Mouse (Mus musculus) embryonic facial prominence, embryonic 14.5 days (tissue): ENCODE measurements at regions not wholly inside any gene's neighbourhood (a gene's known extent, or its start where the extent isn't known, plus 50 kb on each side); places are given as distances from the start of the nearest gene placed in this dataset.
A peak's percentile ranks its signal among the peaks of the same experiment; 100 is the strongest.

Source experiments
- ATAC-seq: fragments of 200-750 bp; cut with Nextera tagmentation; 2 replicates; pipeline ENCODE4 v1.8.0; 2017; ENCODE audit warnings: low read depth, moderate number of reproducible peaks, moderate TSS enrichment
- DNase-seq: peaks from one replicate; pipeline ENCODE4 v3.0.0-alpha.2; 2015; ENCODE audit warnings: low spot score
- H3K27ac ChIP-seq: fragments of 300-500 bp; sonication (generic); replicated peaks from 2 replicates; pipeline ENCODE4 v1.5.1; 2014; ENCODE audit warnings: low read depth, mild to moderate bottlenecking, low read length, moderate library complexity
- H3K27me3 ChIP-seq: fragments of 300-500 bp; sonication (generic); replicated peaks from 2 replicates; pipeline ENCODE4 v1.6.1; 2014; ENCODE audit warnings: low read length; ENCODE audit not compliant: control insufficient read depth, insufficient read depth
- H3K36me3 ChIP-seq: fragments of 300-500 bp; sonication (generic); 2 replicates; pipeline ENCODE4 v1.6.1; 2014; ENCODE audit warnings: low read length, mixed read lengths; ENCODE audit not compliant: control insufficient read depth, insufficient read depth
- H3K4me1 ChIP-seq: fragments of 300-500 bp; sonication (generic); 2 replicates; pipeline ENCODE4 v1.6.1; 2014; ENCODE audit warnings: antibody characterized with exemption, low read length; ENCODE audit not compliant: control insufficient read depth, insufficient read depth
- H3K4me2 ChIP-seq: fragments of 300-500 bp; sonication (generic); 2 replicates; pipeline ENCODE4 v1.6.1; 2014; ENCODE audit warnings: low read depth, mild to moderate bottlenecking, low read length, moderate library complexity, mixed read lengths
- H3K4me3 ChIP-seq: fragments of 300-500 bp; sonication (generic); 2 replicates; pipeline ENCODE4 v1.5.1; 2014; ENCODE audit warnings: low read depth, mild to moderate bottlenecking, low read length
- H3K9ac ChIP-seq: fragments of 300-500 bp; sonication (generic); 2 replicates; pipeline ENCODE4 v1.6.1; 2014; ENCODE audit warnings: low read depth, mild to moderate bottlenecking, low read length, moderate library complexity, mixed read lengths
- H3K9me3 ChIP-seq: fragments of 300-500 bp; sonication (generic); 2 replicates; pipeline ENCODE4 v1.6.1; 2016; ENCODE audit warnings: low read length; ENCODE audit not compliant: control insufficient read depth
- WGBS: fragments of 180-500 bp; shearing (Covaris S2); extraction: QIAGEN DNeasy Blood & Tissue Kit; methylation state at CpG from one replicate; pipeline ENCODE4 v1.1.7; 2014; 5-methylcytosine and 5-hydroxymethylcytosine counted together

DNA sequence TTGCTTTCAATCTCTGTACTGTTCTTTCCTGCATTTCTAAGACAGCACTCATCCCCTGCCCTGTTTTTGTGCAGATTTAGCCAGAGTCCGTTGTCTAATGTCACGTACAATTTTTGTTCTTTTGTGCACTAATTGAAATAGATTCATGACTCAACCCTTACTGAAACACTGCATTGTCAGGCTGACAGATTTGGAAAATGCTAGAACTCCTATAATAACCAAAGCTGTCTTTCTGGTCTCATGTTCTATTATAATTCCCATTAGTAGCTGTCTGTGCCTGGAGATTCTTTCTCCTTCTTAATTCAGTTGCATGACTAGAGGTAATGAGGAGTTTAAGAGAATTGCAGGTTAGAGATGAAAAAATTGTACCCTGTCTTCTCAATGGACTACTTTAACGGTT, 158.6 kb downstream of the Edn1 start:
- no peak overlapping the region for H3K9ac ChIP-seq
- H3K27me3 ChIP-seq: no peaks in the 10 kb centered on the region
- DNase-seq: no peak
- no peaks in the 10 kb centered on the region for H3K36me3 ChIP-seq
- H3K4me1 ChIP-seq: no peaks in the 10 kb centered on the region
- no peak overlapping the region for H3K4me2 ChIP-seq
- no peaks in the 10 kb centered on the region for H3K9me3 ChIP-seq
- no peak for ATAC-seq
- H3K4me3 ChIP-seq: no peak overlapping the region
- 69% methylated on average over 3 of the region's 3 CpGs for WGBS
- H3K27ac ChIP-seq: no peak overlapping the region

DNA sequence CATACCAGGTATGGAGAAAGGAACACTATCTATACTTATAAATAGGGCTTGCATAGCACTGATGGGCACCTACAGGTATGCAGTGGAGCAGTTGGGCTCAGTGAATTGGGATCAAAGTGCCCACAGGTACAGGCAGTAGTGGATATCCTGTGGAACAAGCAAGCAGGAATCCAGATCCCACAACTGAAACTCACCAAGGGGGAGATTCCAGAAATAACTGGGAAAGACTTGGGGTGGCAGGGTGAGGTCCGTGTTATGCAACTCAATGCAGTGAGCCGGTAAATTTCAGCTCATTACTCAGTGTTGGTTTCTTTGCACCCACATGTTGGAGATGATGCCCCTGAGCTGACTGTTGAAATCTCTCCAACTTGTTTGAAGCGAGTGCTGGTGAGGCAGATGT, 177.5 kb downstream of the Edn1 start:
- Histone ChIP-seq H3K4me3 (no peak overlapping the region), H3K9ac (no peak overlapping the region), H3K4me2 (no peak overlapping the region), H3K9me3 (no peaks in the 10 kb centered on the region), H3K4me1 (no peaks in the 10 kb centered on the region), H3K27me3 (no peaks in the 10 kb centered on the region), H3K36me3 (no peaks in the 10 kb centered on the region), H3K27ac (no peak overlapping the region)
- 85% methylated on average over 3 of the region's 3 CpGs for WGBS
- ATAC-seq: no peak
- DNase-seq: no peak

DNA sequence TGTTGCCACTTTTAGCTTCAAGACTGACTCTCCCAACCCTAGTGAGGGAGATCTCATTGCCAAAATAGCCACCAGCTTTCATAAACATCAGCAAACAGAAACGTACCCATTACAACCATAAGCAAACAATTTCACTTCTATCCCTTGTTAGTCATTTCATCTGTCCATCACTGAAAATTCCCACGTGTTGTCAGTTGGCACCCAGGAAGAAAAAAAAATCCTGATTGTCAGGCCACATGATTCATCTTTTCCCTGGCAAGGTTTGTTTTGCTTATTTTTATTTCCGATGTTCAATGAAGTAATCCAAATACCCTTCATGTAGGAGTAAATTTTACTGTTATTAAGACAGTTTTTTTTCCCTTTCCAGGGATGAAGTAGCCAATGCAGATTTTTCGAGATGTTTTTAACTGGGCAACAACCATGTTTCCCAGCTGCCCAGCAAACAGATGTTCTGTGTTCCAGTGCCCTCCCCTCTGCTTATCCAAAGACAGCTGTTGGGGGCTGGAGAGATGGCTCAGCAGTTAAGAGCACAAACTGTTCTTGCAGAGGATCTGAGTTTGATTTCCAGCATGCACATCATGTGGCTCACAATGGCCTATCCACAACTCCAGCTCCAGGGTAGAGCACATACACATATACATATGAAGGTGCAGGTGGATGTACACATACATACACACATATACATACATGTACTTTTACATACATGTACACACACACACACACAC, 189.3 kb upstream of the Phactr1 start:
- DNase-seq: peak; percentile 17
- H3K4me2 ChIP-seq: no peak overlapping the region
- no peak overlapping the region for H3K9ac ChIP-seq
- H3K36me3 ChIP-seq: no peaks in the 10 kb centered on the region
- no peaks in the 10 kb centered on the region for H3K27me3 ChIP-seq
- no peaks in the 10 kb centered on the region for H3K4me1 ChIP-seq
- no peak overlapping the region for H3K27ac ChIP-seq
- 65% methylated on average over 4 of the region's 4 CpGs for WGBS
- no peak overlapping the region for H3K4me3 ChIP-seq
- no peaks in the 10 kb centered on the region for H3K9me3 ChIP-seq
- ATAC-seq: no peak

DNA sequence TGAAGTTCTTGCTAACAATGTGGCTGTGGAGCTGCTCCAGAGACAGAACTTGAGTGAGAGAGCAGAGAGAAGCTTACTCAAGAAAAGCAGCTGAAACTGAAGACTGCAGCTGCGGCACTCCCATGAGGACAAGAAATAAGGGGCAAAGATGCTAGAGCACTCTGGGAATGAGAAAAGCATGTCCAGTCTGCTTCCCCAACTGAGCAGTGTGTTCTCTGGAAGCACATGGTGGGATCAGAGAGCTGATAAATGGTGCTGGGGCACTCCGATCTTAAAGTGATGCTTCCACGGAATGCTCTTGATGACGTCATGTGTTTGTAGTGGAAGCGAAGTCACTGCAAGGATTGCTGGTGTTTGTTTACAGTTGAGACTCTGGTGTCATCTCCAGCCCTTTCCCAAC, 186.1 kb upstream of the Phactr1 start:
- H3K27ac ChIP-seq: no peak overlapping the region
- H3K9me3 ChIP-seq: no peaks in the 10 kb centered on the region
- H3K27me3 ChIP-seq: no peaks in the 10 kb centered on the region
- no peak for DNase-seq
- no peaks in the 10 kb centered on the region for H3K36me3 ChIP-seq
- WGBS: 84% methylated on average over 5 of the region's 5 CpGs
- H3K4me3 ChIP-seq: no peak overlapping the region
- no peak overlapping the region for H3K4me2 ChIP-seq
- H3K4me1 ChIP-seq: no peaks in the 10 kb centered on the region
- no peak for ATAC-seq
- no peak overlapping the region for H3K9ac ChIP-seq

DNA sequence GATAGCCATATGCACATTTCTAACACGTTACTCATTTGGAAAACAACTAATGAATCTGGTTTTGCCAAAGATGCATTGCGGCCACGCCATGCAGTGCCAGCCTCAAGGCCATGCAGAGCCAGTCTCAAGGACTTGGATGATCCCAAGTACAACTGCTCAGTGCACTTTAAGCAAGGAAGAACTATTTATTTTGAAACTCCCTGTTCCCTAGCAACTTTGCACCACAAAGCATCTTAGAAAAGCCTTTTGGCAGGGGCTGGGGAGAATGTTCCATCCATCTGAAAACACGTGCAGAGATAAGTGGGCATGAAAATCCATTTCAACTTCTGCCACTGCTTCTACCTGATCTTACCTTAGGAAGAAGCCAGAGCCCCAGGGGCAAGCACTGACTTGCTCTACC, 182.1 kb upstream of the Phactr1 start:
- ATAC-seq: no peak
- no peak overlapping the region for H3K4me2 ChIP-seq
- no peaks in the 10 kb centered on the region for H3K9me3 ChIP-seq
- H3K27me3 ChIP-seq: no peaks in the 10 kb centered on the region
- WGBS: 62% methylated on average over 4 of the region's 4 CpGs
- H3K36me3 ChIP-seq: no peaks in the 10 kb centered on the region
- H3K9ac ChIP-seq: no peak overlapping the region
- no peaks in the 10 kb centered on the region for H3K4me1 ChIP-seq
- no peak overlapping the region for H3K27ac ChIP-seq
- DNase-seq: peak; percentile 52
- H3K4me3 ChIP-seq: no peak overlapping the region

DNA sequence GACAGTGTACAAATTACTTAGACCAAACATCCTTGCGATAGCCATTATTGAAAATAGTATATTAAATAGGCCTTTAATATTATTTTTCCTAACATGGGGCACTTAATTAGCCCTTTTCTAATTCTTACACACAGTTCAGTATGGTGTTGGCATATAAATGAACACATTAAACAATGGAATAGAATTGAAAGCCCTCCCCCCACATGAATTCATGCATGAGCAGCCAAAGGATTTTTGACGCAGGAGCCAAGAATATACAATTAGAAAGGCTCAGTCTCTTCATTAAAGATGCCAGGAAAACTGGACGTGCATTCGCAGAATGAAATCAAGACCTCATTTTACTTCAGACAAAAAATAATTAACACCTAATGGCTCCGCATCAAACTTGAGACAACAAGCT, 172.9 kb upstream of the Phactr1 start:
- no peak overlapping the region for H3K4me2 ChIP-seq
- no peak overlapping the region for H3K4me3 ChIP-seq
- no peak overlapping the region for H3K9ac ChIP-seq
- H3K36me3 ChIP-seq: no peaks in the 10 kb centered on the region
- no peaks in the 10 kb centered on the region for H3K4me1 ChIP-seq
- no peak for DNase-seq
- WGBS: 89% methylated on average over 5 of the region's 5 CpGs
- H3K9me3 ChIP-seq: no peaks in the 10 kb centered on the region
- no peak overlapping the region for H3K27ac ChIP-seq
- ATAC-seq: no peak
- no peaks in the 10 kb centered on the region for H3K27me3 ChIP-seq

DNA sequence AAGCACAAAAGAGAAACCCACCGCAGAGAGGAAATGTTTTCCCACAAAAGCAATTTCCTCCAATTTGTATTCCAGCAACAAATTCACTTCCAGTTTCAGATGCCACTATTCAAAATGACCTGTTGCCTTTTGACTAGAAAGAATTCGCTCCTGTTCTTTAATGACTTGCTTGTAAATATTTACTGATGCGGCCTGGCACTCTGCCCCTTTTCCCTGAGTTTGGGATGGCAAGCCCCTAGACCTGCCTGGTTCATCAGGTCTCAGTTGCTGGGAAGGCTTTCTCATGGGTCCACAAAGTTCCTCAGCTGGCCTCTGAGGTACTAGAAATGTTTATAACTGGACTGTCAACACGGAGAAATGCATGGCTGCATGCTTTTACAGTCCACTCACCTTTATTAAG, 161.7 kb upstream of the Phactr1 start:
- no peaks in the 10 kb centered on the region for H3K9me3 ChIP-seq
- ATAC-seq: no peak
- 59% methylated on average over 4 of the region's 4 CpGs for WGBS
- no peak for DNase-seq
- H3K36me3 ChIP-seq: no peaks in the 10 kb centered on the region
- H3K4me2 ChIP-seq: no peak overlapping the region
- no peak overlapping the region for H3K27ac ChIP-seq
- H3K4me1 ChIP-seq: no peaks in the 10 kb centered on the region
- H3K9ac ChIP-seq: no peak overlapping the region
- H3K4me3 ChIP-seq: no peak overlapping the region
- no peaks in the 10 kb centered on the region for H3K27me3 ChIP-seq

DNA sequence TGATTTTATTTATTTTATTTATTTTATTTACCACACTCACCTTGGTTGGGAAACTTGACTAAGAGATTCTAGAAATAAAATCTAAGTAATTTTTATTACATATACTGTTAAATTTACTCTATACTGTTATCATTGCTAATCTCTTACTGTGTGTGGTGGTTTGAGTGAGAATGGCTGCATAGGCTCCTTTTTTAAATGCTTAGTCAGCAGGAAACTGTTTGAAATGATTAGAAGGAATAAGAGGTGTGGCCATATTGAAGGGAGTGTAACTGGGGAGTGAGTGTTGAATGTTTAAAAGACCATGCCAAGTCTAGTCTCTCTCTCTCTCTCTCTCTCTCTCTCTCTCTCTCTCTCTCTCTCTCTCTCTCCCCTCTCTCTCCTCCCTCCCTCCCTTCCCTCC, 157.9 kb upstream of the Phactr1 start:
- Histone ChIP-seq H3K4me3 (no peak overlapping the region), H3K27me3 (no peaks in the 10 kb centered on the region), H3K36me3 (no peaks in the 10 kb centered on the region), H3K27ac (no peak overlapping the region), H3K4me2 (no peak overlapping the region), H3K4me1 (no peaks in the 10 kb centered on the region), H3K9ac (no peak overlapping the region), H3K9me3 (no peaks in the 10 kb centered on the region)
- ATAC-seq (no peak), DNase-seq (no peak)

DNA sequence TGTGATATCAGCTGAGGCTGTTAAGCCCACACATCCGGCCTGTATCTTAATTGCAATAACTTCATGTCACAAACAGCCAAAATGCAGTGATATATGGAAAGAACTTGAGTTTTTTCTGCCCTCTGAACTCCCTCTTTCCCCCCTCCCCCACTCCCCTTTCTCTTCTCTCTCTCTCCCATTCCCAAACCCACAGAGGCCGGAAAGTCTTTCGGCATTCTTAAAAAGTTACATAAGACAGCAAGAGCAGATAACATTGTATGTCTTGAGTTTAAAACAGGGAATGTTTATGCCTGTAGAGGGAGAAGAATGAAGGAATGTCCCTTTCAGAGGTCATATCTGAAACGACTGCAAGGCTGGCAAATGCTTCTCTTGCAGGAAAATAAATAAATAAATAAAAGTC, 154.3 kb upstream of the Phactr1 start:
- H3K9me3 ChIP-seq: no peaks in the 10 kb centered on the region
- H3K27ac ChIP-seq: no peak overlapping the region
- no peak overlapping the region for H3K4me3 ChIP-seq
- no peaks in the 10 kb centered on the region for H3K27me3 ChIP-seq
- 45% methylated on average over 4 of the region's 4 CpGs for WGBS
- no peak for DNase-seq
- no peaks in the 10 kb centered on the region for H3K36me3 ChIP-seq
- H3K9ac ChIP-seq: no peak overlapping the region
- no peaks in the 10 kb centered on the region for H3K4me1 ChIP-seq
- H3K4me2 ChIP-seq: no peak overlapping the region
- ATAC-seq: no peak
